Mouse (Mus musculus) kidney, embryonic 14.5 days (tissue): ENCODE measurements around the gene Nectin2. TPM values are rescaled to one million over a fixed set of nuclear protein-coding genes. Genes with fewer than 3 reads are reported as not detected.
A peak's percentile ranks its signal among the peaks of the same experiment; 100 is the strongest.

Experiments
- ATAC-seq: fragments of 200-750 bp; cut with Nextera tagmentation; 2 replicates; pipeline ENCODE4 v1.8.0; 2017; ENCODE audit warnings: moderate number of reproducible peaks, mild to moderate bottlenecking, moderate TSS enrichment, moderate library complexity; ENCODE audit not compliant: low FRiP score, low TSS enrichment
- H3K27ac ChIP-seq: fragments of 300-500 bp; sonication (generic); 2 replicates; pipeline ENCODE4 v1.5.1; 2014; ENCODE audit warnings: low read depth, mild to moderate bottlenecking, low read length, moderate library complexity, mixed read lengths
- H3K27me3 ChIP-seq: fragments of 300-500 bp; sonication (generic); 2 replicates; pipeline ENCODE4 v1.6.1; 2014; ENCODE audit warnings: mild to moderate bottlenecking, low read length; ENCODE audit not compliant: control insufficient read depth, insufficient read depth
- H3K36me3 ChIP-seq: fragments of 300-500 bp; sonication (generic); 2 replicates; pipeline ENCODE4 v1.6.1; 2014; ENCODE audit warnings: low read length, mixed read lengths; ENCODE audit not compliant: control insufficient read depth, insufficient read depth
- H3K4me1 ChIP-seq: fragments of 300-500 bp; sonication (generic); 2 replicates; pipeline ENCODE4 v1.6.1; 2014; ENCODE audit warnings: low read length, mixed read lengths; ENCODE audit not compliant: control insufficient read depth, insufficient read depth
- H3K4me2 ChIP-seq: fragments of 300-500 bp; sonication (generic); replicated peaks from 2 replicates; pipeline ENCODE4 v1.6.1; 2014; ENCODE audit warnings: low read depth, mild to moderate bottlenecking, low read length
- H3K4me3 ChIP-seq: fragments of 300-500 bp; sonication (generic); 2 replicates; pipeline ENCODE4 v1.5.1; 2014; ENCODE audit warnings: mild to moderate bottlenecking, low read length
- H3K9ac ChIP-seq: fragments of 300-500 bp; sonication (generic); 2 replicates; pipeline ENCODE4 v1.6.1; 2014; ENCODE audit warnings: low read depth, mild to moderate bottlenecking, low read length, moderate library complexity
- H3K9me3 ChIP-seq: fragments of 300-500 bp; sonication (generic); 2 replicates; pipeline ENCODE4 v1.6.1; 2016; ENCODE audit warnings: low read length; ENCODE audit not compliant: control insufficient read depth
- WGBS: fragments of 180-500 bp; shearing (Covaris S2); extraction: QIAGEN DNeasy Blood & Tissue Kit; methylation state at CpG from one replicate; pipeline ENCODE4 v1.1.7; 2014; 5-methylcytosine and 5-hydroxymethylcytosine counted together
- polyA plus RNA-seq: library from polyadenylated mRNA; unstranded; fragments of >200 nt; fragmentation: Nextera tagmentation; extraction: Ambion mirVana; gene quantifications from 2 replicates; pipeline ENCODE4 v1.2.1, GENCODE M21; 2014

The Nectin2 gene
- polyA plus RNA-seq, 1 experiment from 2014 or later, result 139 TPM

DNA sequence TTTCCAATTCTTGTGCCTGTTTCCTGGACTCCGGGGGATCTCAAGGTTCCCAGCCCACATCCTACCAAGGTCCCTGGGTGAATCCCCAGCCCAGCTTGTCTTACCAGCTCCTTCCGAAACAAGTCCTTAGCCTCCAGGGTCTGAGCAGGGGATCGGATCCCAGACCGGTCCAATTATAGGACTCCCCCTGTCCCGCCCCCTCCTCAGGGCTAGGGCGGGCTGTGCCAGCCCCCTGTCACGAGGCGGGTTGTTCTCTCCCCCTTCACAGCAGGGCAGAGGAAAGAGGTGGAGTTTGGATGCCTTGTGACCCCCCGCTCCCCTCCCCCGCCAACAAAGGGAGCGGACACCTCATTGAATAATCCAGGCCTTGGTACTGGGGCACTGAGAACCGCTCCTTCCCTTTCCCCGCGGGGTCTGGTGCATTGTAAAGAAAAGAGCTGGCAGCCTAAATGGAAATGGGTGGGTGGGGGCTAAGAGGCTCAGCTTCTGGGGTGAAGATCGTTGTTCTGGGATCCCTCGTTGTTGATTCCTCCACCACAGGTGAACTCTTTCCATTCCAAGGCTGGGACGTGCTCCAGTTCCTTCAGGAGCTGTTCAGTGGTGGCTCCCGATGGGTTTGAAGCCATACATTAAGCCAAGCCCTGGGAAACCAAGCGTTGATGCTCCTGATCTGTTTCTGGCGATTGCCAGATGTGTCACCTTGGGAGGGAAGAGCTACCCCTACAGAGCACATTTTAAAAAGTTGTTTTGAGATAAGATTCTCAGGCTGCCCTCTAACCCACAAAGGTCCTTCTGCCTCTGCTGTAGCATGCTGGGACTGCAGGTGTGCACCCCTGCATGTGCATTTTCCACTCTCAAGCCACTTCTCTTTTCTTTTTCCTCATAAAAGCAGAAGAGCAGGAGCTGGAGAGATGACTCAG, 51.1 kb downstream of the Nectin2 start, which contains the start of gene Apoe:
Gene Apoe, minus strand, starts transcription at position 282 of the 920 bp plus-strand sequence.
- Histone ChIP-seq H3K36me3 (peaks cover 24% of the 10 kb centered on the region), H3K27ac (0 out of 2 replicates have a peak within 1 kb of the TSS, but pooled peaks have one; percentile 6), H3K4me1 (peaks cover 12% of the 10 kb centered on the region; the same call in 1 of the 2 replicates), H3K27me3 (no peaks in the 10 kb centered on the region), H3K9ac (peak within 1 kb of the TSS; percentile 46), H3K9me3 (no peaks in the 10 kb centered on the region), H3K4me2 (peak within 1 kb of the TSS; percentile 60), H3K4me3 (peak within 1 kb of the TSS; percentile 21)
- 3% methylated on average over 20 of the region's 20 CpGs for WGBS
- peak; percentile 36 for ATAC-seq

- ATAC-seq, result peak; percentile 8; the same call in 1 of the 2 replicates
- Histone ChIP-seq H3K9ac (peak overlapping the region; percentile 46), H3K27ac (0 out of 2 replicates have a peak overlapping the region, but pooled peaks have one; percentile 6), H3K4me1 (peaks cover 16% of the 10 kb centered on the region; the same call in 1 of the 2 replicates), H3K4me3 (peak overlapping the region; percentile 21), H3K4me2 (peak overlapping the region; percentile 60), H3K36me3 (peaks cover 16% of the 10 kb centered on the region), H3K27me3 (no peaks in the 10 kb centered on the region), H3K9me3 (no peaks in the 10 kb centered on the region)
- 1% methylated on average over 28 of the region's 28 CpGs for WGBS
These were observed 52.1 kb downstream of the Nectin2 start for GRCm38 (mm10) chr7:19697949-19698906.

DNA sequence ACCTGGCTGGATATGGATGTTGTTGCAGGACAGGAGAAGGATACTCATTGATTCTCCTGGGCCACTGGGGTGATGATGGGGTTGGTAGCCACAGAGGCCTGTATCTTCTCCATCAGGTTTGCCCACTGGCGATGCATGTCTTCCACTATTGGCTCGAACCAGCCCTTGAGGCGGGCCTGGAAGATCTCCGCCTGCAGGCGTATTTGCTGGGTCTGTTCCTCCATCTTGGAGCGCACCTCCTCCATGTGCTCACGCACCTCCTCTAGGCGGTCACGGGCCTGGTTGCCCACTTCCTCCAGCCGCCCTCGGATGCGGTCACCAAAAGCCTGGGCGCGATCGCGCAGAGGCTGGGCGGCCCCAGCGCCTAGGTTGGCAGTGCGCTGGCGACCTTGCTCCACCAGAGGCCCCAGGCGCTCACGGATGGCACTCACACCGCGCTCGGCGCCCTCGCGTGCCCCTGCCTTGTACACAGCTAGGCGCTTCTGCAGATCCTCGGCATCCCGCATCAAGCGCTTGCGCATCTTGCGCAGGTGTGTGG, 53.9 kb downstream of the Nectin2 start:
- H3K27ac ChIP-seq, result no peak overlapping the region
- no peaks in the 10 kb centered on the region for H3K9me3 ChIP-seq
- no peaks in the 10 kb centered on the region for H3K27me3 ChIP-seq
- H3K4me2 ChIP-seq, result no peak overlapping the region
- WGBS, result 97% methylated on average over 34 of the region's 34 CpGs
- no peaks in the 10 kb centered on the region for H3K36me3 ChIP-seq
- H3K4me1 ChIP-seq, result peaks cover 23% of the 10 kb centered on the region; the same call in 1 of the 2 replicates
- H3K4me3 ChIP-seq, result no peak overlapping the region
- no peak for ATAC-seq
- no peak overlapping the region for H3K9ac ChIP-seq

- no peak overlapping the region for H3K9ac ChIP-seq
- no peaks in the 10 kb centered on the region for H3K27me3 ChIP-seq
- no peak for ATAC-seq
- WGBS, result 89% methylated on average over 6 of the region's 6 CpGs
- no peaks in the 10 kb centered on the region for H3K9me3 ChIP-seq
- no peak overlapping the region for H3K4me3 ChIP-seq
- H3K27ac ChIP-seq, result no peak overlapping the region
- no peak overlapping the region for H3K4me2 ChIP-seq
- no peaks in the 10 kb centered on the region for H3K36me3 ChIP-seq
- H3K4me1 ChIP-seq, result peaks cover 23% of the 10 kb centered on the region; the same call in 1 of the 2 replicates
These were observed 54.4 kb downstream of the Nectin2 start for GRCm38 (mm10) chr7:19695881-19696280.

- H3K4me1 ChIP-seq, result peaks cover 23% of the 10 kb centered on the region; the same call in 1 of the 2 replicates
- 37% methylated on average over 8 of the region's 8 CpGs for WGBS
- H3K27ac ChIP-seq, result peak overlapping the region; percentile 39; the same call in 1 of the 2 replicates
- H3K9me3 ChIP-seq, result no peaks in the 10 kb centered on the region
- ATAC-seq, result no peak
- H3K9ac ChIP-seq, result no peak overlapping the region
- no peaks in the 10 kb centered on the region for H3K36me3 ChIP-seq
- no peak overlapping the region for H3K4me2 ChIP-seq
- H3K4me3 ChIP-seq, result no peak overlapping the region
- H3K27me3 ChIP-seq, result no peaks in the 10 kb centered on the region
These were observed 55.1 kb downstream of the Nectin2 start for GRCm38 (mm10) chr7:19695213-19695594.

DNA sequence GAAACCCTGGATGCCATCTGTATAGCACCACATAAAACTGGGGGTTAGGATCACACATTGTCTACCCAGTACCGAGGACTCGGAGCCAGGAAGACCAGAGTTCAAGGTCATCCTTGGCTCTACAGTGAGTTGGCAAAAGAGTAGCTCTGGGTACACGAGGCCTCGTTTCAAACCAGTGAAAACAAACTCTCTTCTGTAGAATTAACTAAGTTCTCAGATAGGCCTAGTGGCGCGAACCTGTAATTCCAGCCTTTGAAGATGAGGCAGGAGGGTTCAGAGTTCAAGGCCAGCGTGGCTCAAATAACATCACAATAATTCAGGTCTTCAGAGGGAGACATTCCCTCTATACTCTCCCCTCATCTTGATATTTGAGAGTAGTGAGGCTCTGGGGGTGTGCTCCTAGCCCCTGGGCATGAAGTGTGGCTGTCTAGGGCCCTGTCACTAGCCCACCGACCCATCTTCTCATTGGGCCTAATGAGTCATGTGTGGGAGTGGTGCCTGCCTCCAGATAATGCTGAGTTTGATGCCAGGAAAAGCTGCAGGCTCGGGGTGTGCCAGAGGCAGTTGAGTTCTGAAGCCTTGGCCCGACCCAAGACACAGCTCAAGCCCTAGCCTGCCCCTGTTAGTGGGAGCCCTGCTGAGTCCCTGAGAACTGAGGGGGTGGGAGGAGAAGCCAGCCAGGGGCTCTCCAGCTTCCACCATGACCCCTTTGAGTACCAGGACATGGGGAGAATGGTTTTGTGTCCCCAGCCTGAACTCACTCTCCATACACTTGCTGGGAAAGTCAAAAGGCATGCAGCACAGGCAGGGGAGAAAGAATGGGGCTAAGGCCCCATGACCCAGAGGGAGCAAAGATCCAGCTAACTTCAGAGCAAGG, 55.7 kb downstream of the Nectin2 start:
- peak overlapping the region; percentile 39; the same call in 1 of the 2 replicates for H3K27ac ChIP-seq

DNA sequence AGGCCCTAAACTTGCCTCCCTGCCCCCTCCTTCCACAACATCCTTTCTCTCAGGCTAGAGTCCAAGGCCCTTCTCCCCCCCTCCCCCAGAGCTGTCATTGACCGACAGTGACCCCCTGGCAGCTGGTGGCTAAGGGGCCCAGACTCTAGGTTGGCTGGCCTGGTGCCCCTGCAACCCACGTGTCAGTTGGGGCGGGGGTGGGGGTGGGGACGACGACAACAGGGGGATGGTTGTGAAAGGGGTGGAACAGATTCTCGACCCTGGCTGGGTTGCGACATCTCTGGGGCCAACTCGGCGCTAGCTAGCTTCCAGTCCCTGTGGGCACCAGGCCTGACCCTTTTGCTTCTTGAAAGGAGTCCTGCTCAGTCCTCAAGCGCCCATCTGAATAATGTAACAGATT, 56.9 kb downstream of the Nectin2 start:
- H3K4me1 ChIP-seq, result peaks cover 15% of the 10 kb centered on the region; the same call in 1 of the 2 replicates
- H3K27ac ChIP-seq, result no peak overlapping the region

More for the DNA sequence above, 55.7 kb downstream of the Nectin2 start:
- H3K36me3 ChIP-seq, result no peaks in the 10 kb centered on the region
- peaks cover 23% of the 10 kb centered on the region; the same call in 1 of the 2 replicates for H3K4me1 ChIP-seq
- no peak overlapping the region for H3K4me2 ChIP-seq
- H3K4me3 ChIP-seq, result no peak overlapping the region
- no peak for ATAC-seq
- WGBS, result 72% methylated on average over 10 of the region's 10 CpGs
- H3K27me3 ChIP-seq, result no peaks in the 10 kb centered on the region
- H3K9ac ChIP-seq, result no peak overlapping the region
- H3K9me3 ChIP-seq, result no peaks in the 10 kb centered on the region

More for the DNA sequence above, 56.9 kb downstream of the Nectin2 start:
- H3K27me3 ChIP-seq, result no peaks in the 10 kb centered on the region
- no peak overlapping the region for H3K4me3 ChIP-seq
- H3K4me2 ChIP-seq, result no peak overlapping the region
- no peak overlapping the region for H3K9ac ChIP-seq
- ATAC-seq, result no peak
- no peaks in the 10 kb centered on the region for H3K9me3 ChIP-seq
- no peaks in the 10 kb centered on the region for H3K36me3 ChIP-seq
- 25% methylated on average over 10 of the region's 10 CpGs for WGBS
